Mouse (Mus musculus): ENCODE results near the gene Nat8f4. TPM values are rescaled to one million over a fixed set of nuclear protein-coding genes. Genes with fewer than 3 reads are reported as not detected.
"Not testable (repeated sequence)": the region's sequence is repeated elsewhere in the genome, so short reads cannot be mapped to it uniquely, and the experiment has no call there.

Nat8f4 gene
- polyA plus RNA-seq, 1 experiment from 2014 or later = 7.0 TPM

GRCm38 (mm10) chr6:85927476-85928464, 23.1 kb upstream of the Nat8f4 start:
- Histone ChIP-seq H3K27ac (ENCODE audit: low read depth, low read length) (no peak overlapping the region), H3K4me3 (ENCODE audit: low read depth, low read length) (no peak overlapping the region), H3K9ac (ENCODE audit: low read length) (no peak overlapping the region), H3K36me3 (ENCODE audit: control insufficient read depth, insufficient read depth, low read length) (peaks cover 4% of the 10 kb centered on the region), H3K4me1 (replicated peaks; ENCODE audit: control insufficient read depth, insufficient read depth, low read length) (no peaks in the 10 kb centered on the region), H3K9me3 (ENCODE audit: control insufficient read depth, low read length) (no peaks in the 10 kb centered on the region), H3K27me3 (ENCODE audit: control insufficient read depth, insufficient read depth, low read length) (no peaks in the 10 kb centered on the region), H3K4me2 (ENCODE audit: low read depth, low read length, severe bottlenecking) (no peak overlapping the region)
- no peak for ATAC-seq (replicated peaks; ENCODE audit: low FRiP score)
- no peak for DNase-seq (ENCODE audit: low spot score)
- WGBS = 89% methylated on average over 9 of the region's 9 CpGs

- H3K27ac ChIP-seq (ENCODE audit: low read depth, low read length) = no peak overlapping the region
- H3K4me2 ChIP-seq (ENCODE audit: low read depth, low read length, severe bottlenecking) = no peak overlapping the region
- H3K9ac ChIP-seq (ENCODE audit: low read length) = no peak overlapping the region
- WGBS = 87% methylated on average over 1 of the region's 1 CpGs
- no peaks in the 10 kb centered on the region for H3K27me3 ChIP-seq (ENCODE audit: control insufficient read depth, insufficient read depth, low read length)
- ATAC-seq (replicated peaks; ENCODE audit: low FRiP score) = no peak
- H3K36me3 ChIP-seq (ENCODE audit: control insufficient read depth, insufficient read depth, low read length) = peaks cover 4% of the 10 kb centered on the region
- DNase-seq (ENCODE audit: low spot score) = no peak
- no peaks in the 10 kb centered on the region for H3K4me1 ChIP-seq (replicated peaks; ENCODE audit: control insufficient read depth, insufficient read depth, low read length)
- no peak overlapping the region for H3K4me3 ChIP-seq (ENCODE audit: low read depth, low read length)
- H3K9me3 ChIP-seq (ENCODE audit: control insufficient read depth, low read length) = no peaks in the 10 kb centered on the region
Measured at GRCm38 (mm10) chr6:85926709-85927108, 22.0 kb upstream of the Nat8f4 start.

GRCm38 (mm10) chr6:85923643-85924042, 19.0 kb upstream of the Nat8f4 start:
- Histone ChIP-seq H3K4me2 (ENCODE audit: low read depth, low read length, severe bottlenecking) (no peak overlapping the region), H3K4me1 (replicated peaks; ENCODE audit: control insufficient read depth, insufficient read depth, low read length) (no peaks in the 10 kb centered on the region)

GRCm38 (mm10) chr6:85919401-85919800, 14.7 kb upstream of the Nat8f4 start:
- H3K27ac ChIP-seq (ENCODE audit: low read depth, low read length) = no peak overlapping the region
- DNase-seq (ENCODE audit: low spot score) (no peak), ATAC-seq (replicated peaks; ENCODE audit: low FRiP score) (no peak)
- H3K4me3 ChIP-seq (ENCODE audit: low read depth, low read length) = no peak overlapping the region
- H3K36me3 ChIP-seq (ENCODE audit: control insufficient read depth, insufficient read depth, low read length) = no peaks in the 10 kb centered on the region; the same call in 1 of the 2 replicates
- no peaks in the 10 kb centered on the region for H3K27me3 ChIP-seq (ENCODE audit: control insufficient read depth, insufficient read depth, low read length)
- H3K9me3 ChIP-seq (ENCODE audit: control insufficient read depth, low read length) = no peaks in the 10 kb centered on the region
- 92% methylated on average over 4 of the region's 4 CpGs for WGBS
- peaks cover 7% of the 10 kb centered on the region; the same call in 1 of the 2 replicates for H3K4me1 ChIP-seq (replicated peaks; ENCODE audit: control insufficient read depth, insufficient read depth, low read length)
- no peak overlapping the region for H3K4me2 ChIP-seq (ENCODE audit: low read depth, low read length, severe bottlenecking)
- no peak overlapping the region for H3K9ac ChIP-seq (ENCODE audit: low read length)

More at GRCm38 (mm10) chr6:85923643-85924042, 19.0 kb upstream of the Nat8f4 start:
- Histone ChIP-seq H3K36me3 (ENCODE audit: control insufficient read depth, insufficient read depth, low read length) (peaks cover 4% of the 10 kb centered on the region), H3K4me3 (ENCODE audit: low read depth, low read length) (no peak overlapping the region), H3K27ac (ENCODE audit: low read depth, low read length) (no peak overlapping the region), H3K27me3 (ENCODE audit: control insufficient read depth, insufficient read depth, low read length) (no peaks in the 10 kb centered on the region), H3K9me3 (ENCODE audit: control insufficient read depth, low read length) (no peaks in the 10 kb centered on the region), H3K9ac (ENCODE audit: low read length) (no peak overlapping the region)
- no peak for DNase-seq (ENCODE audit: low spot score)
- no peak for ATAC-seq (replicated peaks; ENCODE audit: low FRiP score)
- 97% methylated on average over 1 of the region's 1 CpGs for WGBS

- H3K27ac ChIP-seq (ENCODE audit: low read depth, low read length); H3K9ac ChIP-seq (ENCODE audit: low read length); H3K27me3 ChIP-seq (ENCODE audit: control insufficient read depth, insufficient read depth, low read length); DNase-seq (ENCODE audit: low spot score); H3K4me1 ChIP-seq (replicated peaks; ENCODE audit: control insufficient read depth, insufficient read depth, low read length); H3K36me3 ChIP-seq (ENCODE audit: control insufficient read depth, insufficient read depth, low read length); H3K9me3 ChIP-seq (ENCODE audit: control insufficient read depth, low read length); H3K4me2 ChIP-seq (ENCODE audit: low read depth, low read length, severe bottlenecking); ATAC-seq (replicated peaks; ENCODE audit: low FRiP score); H3K4me3 ChIP-seq (ENCODE audit: low read depth, low read length): not testable (repeated sequence)
- WGBS = 93% methylated on average over 3 of the region's 3 CpGs
Measured at GRCm38 (mm10) chr6:85918341-85918740, 13.7 kb upstream of the Nat8f4 start.

- H3K4me2 ChIP-seq (ENCODE audit: low read depth, low read length, severe bottlenecking) = peak overlapping the region; percentile 70
- H3K9me3 ChIP-seq (ENCODE audit: control insufficient read depth, low read length) = no peaks in the 10 kb centered on the region
- H3K4me3 ChIP-seq (ENCODE audit: low read depth, low read length) = peak overlapping the region; percentile 57
- DNase-seq (ENCODE audit: low spot score) (no peak), ATAC-seq (replicated peaks; ENCODE audit: low FRiP score) (no peak)
- no peaks in the 10 kb centered on the region for H3K36me3 ChIP-seq (ENCODE audit: control insufficient read depth, insufficient read depth, low read length)
- H3K27ac ChIP-seq (ENCODE audit: low read depth, low read length) = no peak overlapping the region
- peak overlapping the region; percentile 74 for H3K9ac ChIP-seq (ENCODE audit: low read length)
- H3K27me3 ChIP-seq (ENCODE audit: control insufficient read depth, insufficient read depth, low read length) = no peaks in the 10 kb centered on the region
- 83% methylated on average over 6 of the region's 6 CpGs for WGBS
- peaks cover 7% of the 10 kb centered on the region; the same call in 1 of the 2 replicates for H3K4me1 ChIP-seq (replicated peaks; ENCODE audit: control insufficient read depth, insufficient read depth, low read length)
Measured at GRCm38 (mm10) chr6:85916596-85916995, 11.9 kb upstream of the Nat8f4 start.

GRCm38 (mm10) chr6:85915539-85916513, 11.1 kb upstream of the Nat8f4 start, which contains the start of gene Nat8f1:
TSS of gene Nat8f1 (minus strand) at chr6:85915687.
- WGBS = under 1% methylated on average over 58 of the region's 61 CpGs
- H3K27me3 ChIP-seq (ENCODE audit: control insufficient read depth, insufficient read depth, low read length); H3K4me1 ChIP-seq (replicated peaks; ENCODE audit: control insufficient read depth, insufficient read depth, low read length); H3K9me3 ChIP-seq (ENCODE audit: control insufficient read depth, low read length); H3K36me3 ChIP-seq (ENCODE audit: control insufficient read depth, insufficient read depth, low read length): not testable (repeated sequence)
- Histone ChIP-seq H3K4me2 (ENCODE audit: low read depth, low read length, severe bottlenecking) (peak within 1 kb of the TSS; percentile 83), H3K27ac (ENCODE audit: low read depth, low read length) (peak within 1 kb of the TSS; percentile 73; the same call in 1 of the 2 replicates), H3K4me3 (ENCODE audit: low read depth, low read length) (peak within 1 kb of the TSS; percentile 57), H3K9ac (ENCODE audit: low read length) (peak within 1 kb of the TSS; percentile 74)
- ATAC-seq (replicated peaks; ENCODE audit: low FRiP score) (peak; percentile 95), DNase-seq (ENCODE audit: low spot score) (peak; percentile 91)

- ATAC-seq (replicated peaks; ENCODE audit: low FRiP score) = 0 out of 2 replicates have a peak, but pooled peaks have one; percentile 7
- no peaks in the 10 kb centered on the region for H3K36me3 ChIP-seq (ENCODE audit: control insufficient read depth, insufficient read depth, low read length)
- peak overlapping the region; percentile 57 for H3K4me3 ChIP-seq (ENCODE audit: low read depth, low read length)
- no peaks in the 10 kb centered on the region for H3K9me3 ChIP-seq (ENCODE audit: control insufficient read depth, low read length)
- H3K9ac ChIP-seq (ENCODE audit: low read length) = peak overlapping the region; percentile 74
- peaks cover 7% of the 10 kb centered on the region; the same call in 1 of the 2 replicates for H3K4me1 ChIP-seq (replicated peaks; ENCODE audit: control insufficient read depth, insufficient read depth, low read length)
- no peak for DNase-seq (ENCODE audit: low spot score)
- peak overlapping the region; percentile 73; the same call in 1 of the 2 replicates for H3K27ac ChIP-seq (ENCODE audit: low read depth, low read length)
- peak overlapping the region; percentile 83 for H3K4me2 ChIP-seq (ENCODE audit: low read depth, low read length, severe bottlenecking)
- WGBS = 2% methylated on average over 11 of the region's 11 CpGs
- H3K27me3 ChIP-seq (ENCODE audit: control insufficient read depth, insufficient read depth, low read length) = no peaks in the 10 kb centered on the region
Measured at GRCm38 (mm10) chr6:85915141-85915538, 10.5 kb upstream of the Nat8f4 start.
